Mouse (Mus musculus) olfactory bulb, adult 2 months (tissue): ENCODE measurements around the gene Nxf1.

Experiments used
- CTCF ChIP-seq: fragments of 200-500 bp; IDR thresholded peaks from 2 replicates; pipeline ENCODE4 v1.5.1; 2012; ENCODE audit warnings: low read depth, mild to moderate bottlenecking, low read length, moderate library complexity; ENCODE audit not compliant: insufficient read depth
- POLR2A ChIP-seq: fragments of 200-500 bp; IDR thresholded peaks from 2 replicates; pipeline ENCODE4 v1.6.1; 2012; ENCODE audit warnings: mild to moderate bottlenecking, low read depth, low read length, moderate library complexity; ENCODE audit not compliant: insufficient read depth

GRCm38 (mm10) chr19:8770567-8771270 is 13.8 kb downstream of the Nxf1 start, which contains the start of gene Tmem223:
- TF ChIP-seq CTCF: no peak
- peak; percentile 86 for TF ChIP-seq POLR2A
